ENCODE assay signal across 22 mouse cellular contexts in genomic region chr2:50967133-50967532, GRCm38 (mm10).
DNase-seq lines count a peak whose midpoint lies in the region; ATAC-seq lines count a peak whose summit lies in the region.
"Had no signal": no experiment of that assay in that cellular context is flagged by ENCODE, and none has a peak within 500 bp of the region (broad histone marks: within the 10 kb centered on the region; RNA-seq: fewer than 3 reads in every experiment).

No protein-coding gene starts in this region.

- H3K9ac ChIP-seq in hindbrain, embryonic 12.5 days = no peak overlapping the region
- no peak overlapping the region for H3K9ac ChIP-seq in hindbrain, embryonic 11.5 days (ENCODE audit: low read depth, low read length)
- H3K9ac ChIP-seq in neural tube, embryonic 13.5 days = no peak overlapping the region
- H3K9ac ChIP-seq in forebrain, embryonic 13.5 days = no peak overlapping the region
- H3K9ac ChIP-seq: embryonic facial prominence, embryonic 13.5 days; heart, embryonic 12.5 days; limb, embryonic 13.5 days; liver, embryonic 15.5 days had no signal

- H3K36me3 ChIP-seq in hindbrain, embryonic 12.5 days = no peaks in the 10 kb centered on the region
- H3K36me3 ChIP-seq in hindbrain, embryonic 11.5 days (ENCODE audit: control insufficient read depth, insufficient read depth, low read length) = no peaks in the 10 kb centered on the region
- H3K36me3 ChIP-seq in neural tube, embryonic 13.5 days = no peaks in the 10 kb centered on the region
- no peaks in the 10 kb centered on the region for H3K36me3 ChIP-seq in forebrain, embryonic 13.5 days (ENCODE audit: poor library complexity, severe bottlenecking)
- H3K36me3 ChIP-seq: embryonic facial prominence, embryonic 13.5 days; heart, embryonic 12.5 days; hindbrain, embryonic 10.5 days; limb, embryonic 13.5 days; liver, embryonic 15.5 days had no signal

- peak overlapping the region; percentile 40; the same call in 1 of the 2 replicates for H3K27ac ChIP-seq in hindbrain, embryonic 12.5 days
- no peak overlapping the region for H3K27ac ChIP-seq in hindbrain, embryonic 11.5 days (ENCODE audit: low read depth, low read length)
- H3K27ac ChIP-seq in neural tube, embryonic 13.5 days (replicated peaks) = no peak overlapping the region
- H3K27ac ChIP-seq in forebrain, embryonic 13.5 days = peak overlapping the region; percentile 48; the same call in 1 of the 2 replicates
- H3K27ac ChIP-seq: embryonic facial prominence, embryonic 13.5 days; hindbrain, embryonic 10.5 days; kidney, postnatal 0 days; limb, embryonic 13.5 days; liver, embryonic 15.5 days had no signal

- DNase-seq in hindbrain, embryonic 11.5 days (ENCODE audit: low spot score) = no peak
- DNase-seq in neural tube, embryonic 10.5 days (ENCODE audit: extremely low spot score, low spot score) = no peak
- DNase-seq in right cerebral cortex, adult 2 months (ENCODE audit: low spot score in 2 of 2) = no peak
- DNase-seq in spleen, adult 18-20 months = no peak
- DNase-seq: adrenal gland, postnatal 25 days; cerebellum, adult 9-11 months; gastrocnemius, postnatal 10 days; heart, postnatal 10 days; kidney, adult 11 months; layer of hippocampus, adult 9-11 months; lung, postnatal 4 days; right cerebral cortex, adult 18-20 months had no signal

- no peak overlapping the region for H3K4me2 ChIP-seq in hindbrain, embryonic 12.5 days (replicated peaks)
- no peak overlapping the region for H3K4me2 ChIP-seq in hindbrain, embryonic 11.5 days (replicated peaks; ENCODE audit: low read depth, low read length)
- H3K4me2 ChIP-seq in neural tube, embryonic 13.5 days = no peak overlapping the region
- H3K4me2 ChIP-seq in forebrain, embryonic 13.5 days = no peak overlapping the region
- H3K4me2 ChIP-seq: embryonic facial prominence, embryonic 13.5 days; heart, embryonic 12.5 days; limb, embryonic 13.5 days; liver, embryonic 15.5 days had no signal

- H3K9me3 ChIP-seq in hindbrain, embryonic 12.5 days (replicated peaks) = no peaks in the 10 kb centered on the region
- no peaks in the 10 kb centered on the region for H3K9me3 ChIP-seq in hindbrain, embryonic 11.5 days (ENCODE audit: control insufficient read depth, low read length)
- H3K9me3 ChIP-seq in neural tube, embryonic 13.5 days = no peaks in the 10 kb centered on the region
- H3K9me3 ChIP-seq in forebrain, embryonic 13.5 days (replicated peaks) = no peaks in the 10 kb centered on the region
- H3K9me3 ChIP-seq: embryonic facial prominence, embryonic 13.5 days; heart, embryonic 12.5 days; limb, embryonic 13.5 days; liver, embryonic 15.5 days had no signal

- WGBS in hindbrain, embryonic 12.5 days = 69% methylated on average over 4 of the region's 4 CpGs
- WGBS in hindbrain, embryonic 11.5 days = 73% methylated on average over 4 of the region's 4 CpGs
- 50% methylated on average over 4 of the region's 4 CpGs for WGBS in neural tube, embryonic 13.5 days
- 20% methylated on average over 4 of the region's 4 CpGs for WGBS in forebrain, embryonic 13.5 days

- H3K4me3 ChIP-seq in hindbrain, embryonic 12.5 days = no peak overlapping the region
- no peak overlapping the region for H3K4me3 ChIP-seq in hindbrain, embryonic 11.5 days (ENCODE audit: low read depth, low read length)
- H3K4me3 ChIP-seq in neural tube, embryonic 13.5 days = no peak overlapping the region
- H3K4me3 ChIP-seq in forebrain, embryonic 13.5 days = no peak overlapping the region
- H3K4me3 ChIP-seq: embryonic facial prominence, embryonic 13.5 days; erythroblast, embryonic 14.5 days; heart, embryonic 12.5 days; hindbrain, embryonic 10.5 days; limb, embryonic 13.5 days; liver, embryonic 15.5 days had no signal

- no peak for ATAC-seq in hindbrain, embryonic 12.5 days (ENCODE audit: low FRiP score)
- ATAC-seq in hindbrain, embryonic 11.5 days (ENCODE audit: low FRiP score) = no peak
- peak; percentile 48; the same call in 1 of the 2 replicates for ATAC-seq in neural tube, embryonic 13.5 days (ENCODE audit: low read depth)
- ATAC-seq in forebrain, embryonic 13.5 days = no peak

- no peaks in the 10 kb centered on the region for H3K27me3 ChIP-seq in hindbrain, embryonic 12.5 days
- no peaks in the 10 kb centered on the region for H3K27me3 ChIP-seq in hindbrain, embryonic 11.5 days (ENCODE audit: control insufficient read depth, insufficient read depth, low read length)
- no peaks in the 10 kb centered on the region for H3K27me3 ChIP-seq in neural tube, embryonic 13.5 days
- H3K27me3 ChIP-seq in forebrain, embryonic 13.5 days = no peaks in the 10 kb centered on the region
- H3K27me3 ChIP-seq: embryonic facial prominence, embryonic 13.5 days; heart, embryonic 12.5 days; limb, embryonic 13.5 days; liver, embryonic 15.5 days had no signal

- H3K4me1 ChIP-seq in hindbrain, embryonic 12.5 days = peaks cover 24% of the 10 kb centered on the region
- H3K4me1 ChIP-seq in hindbrain, embryonic 11.5 days (replicated peaks; ENCODE audit: control insufficient read depth, insufficient read depth, low read length) = peaks cover 3% of the 10 kb centered on the region
- H3K4me1 ChIP-seq in neural tube, embryonic 13.5 days (replicated peaks) = peaks cover 35% of the 10 kb centered on the region
- H3K4me1 ChIP-seq in forebrain, embryonic 13.5 days = peaks cover 58% of the 10 kb centered on the region
- H3K4me1 ChIP-seq: heart, embryonic 12.5 days had no signal

Comparison
In these comparisons a context has a peak if more than half of its experiments do, and no peak if none do; other contexts are left out.
1. H3K27ac ChIP-seq: peak in hindbrain, embryonic 12.5 days (single experiment) and forebrain, embryonic 13.5 days (single experiment); none in hindbrain, embryonic 11.5 days (single experiment) and neural tube, embryonic 13.5 days (single experiment).